Mouse (Mus musculus) ES-Bruce4 (cell line): Measurements from ENCODE around the gene Leap2.

Experiments used
- CTCF ChIP-seq: IDR thresholded peaks from one replicate; pipeline ENCODE4 v1.8.1; 2011; ENCODE audit warnings: low read depth, low read length
- EP300 ChIP-seq: IDR thresholded peaks from 2 replicates; pipeline ENCODE4 v1.6.1; 2011; ENCODE audit warnings: low read depth, low read length; ENCODE audit not compliant: insufficient read depth
- POLR2A ChIP-seq: IDR thresholded peaks from one replicate; pipeline ENCODE4 v1.8.1; 2011; ENCODE audit warnings: low read length; ENCODE audit not compliant: insufficient read depth

DNA sequence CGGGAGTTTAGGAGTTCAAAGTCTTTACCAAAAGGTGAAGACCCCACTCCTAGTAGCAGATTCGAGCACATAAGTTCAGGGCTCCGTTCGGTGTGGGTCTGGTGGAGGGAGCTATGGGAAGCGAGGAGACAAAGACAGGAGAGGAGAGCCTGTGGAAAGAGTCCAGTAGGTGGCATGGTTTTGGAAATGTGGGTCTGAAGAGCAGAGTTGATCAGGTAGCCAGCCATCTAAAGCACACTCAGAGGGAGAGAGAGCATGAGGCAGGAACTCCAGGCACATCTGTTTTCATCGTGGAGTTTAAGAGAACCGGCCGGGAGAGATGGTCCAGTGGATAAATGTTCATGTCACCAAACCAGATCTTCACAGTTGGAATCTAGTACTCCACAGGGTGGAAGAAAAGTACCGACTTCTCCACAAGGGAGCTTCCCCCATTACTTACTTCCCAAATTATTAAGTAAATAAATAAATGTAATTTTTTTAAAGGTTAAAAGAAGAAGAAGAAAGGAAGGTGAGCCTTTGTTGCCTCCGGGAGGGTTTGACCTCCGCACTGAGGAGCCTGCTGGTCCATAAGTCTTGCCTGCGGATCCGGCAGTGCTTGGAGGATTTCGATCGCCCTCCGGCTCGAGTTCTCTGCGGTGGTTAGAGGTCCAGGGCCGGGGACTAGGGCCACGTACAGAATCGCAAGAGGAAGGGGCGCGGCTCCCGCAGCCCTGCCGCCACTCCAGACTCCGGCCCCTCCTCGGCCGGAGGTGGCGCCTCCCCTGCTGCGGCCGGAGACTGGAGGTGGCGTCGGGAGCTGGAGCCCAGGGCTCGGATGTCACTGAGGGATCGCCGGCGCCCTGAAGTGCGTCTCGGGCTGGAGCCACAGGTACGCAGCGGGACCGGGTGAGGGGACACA lies 33.8 kb upstream of the Leap2 start, which contains the start of the genes Gm10447 and Shroom1:
- TF ChIP-seq POLR2A = no peak
- peak; percentile 11 for TF ChIP-seq CTCF
- no peak for TF ChIP-seq EP300
